Mouse (Mus musculus) midbrain, postnatal 0 days (tissue): ENCODE measurements around the gene Cyfip2. TPM values are rescaled to one million over a fixed set of nuclear protein-coding genes. Genes with fewer than 3 reads are reported as not detected.
A peak's percentile ranks its signal among the peaks of the same experiment; 100 is the strongest.

Experiments
- ATAC-seq: fragments of 200-750 bp; cut with Nextera tagmentation; 2 replicates; pipeline ENCODE4 v1.8.0; 2017; ENCODE audit warnings: moderate number of reproducible peaks, mild to moderate bottlenecking, moderate TSS enrichment, moderate library complexity; ENCODE audit not compliant: low FRiP score
- DNase-seq: peaks from one replicate; pipeline ENCODE4 v3.0.0-alpha.2; 2015; ENCODE audit warnings: low spot score
- H3K27ac ChIP-seq: fragments of 300-500 bp; sonication (generic); 2 replicates; pipeline ENCODE4 v1.5.1; 2014; ENCODE audit warnings: low read depth, mild to moderate bottlenecking, low read length, mixed read lengths
- H3K27me3 ChIP-seq: fragments of 300-500 bp; sonication (generic); 2 replicates; pipeline ENCODE4 v1.6.1; 2014; ENCODE audit warnings: low read length, control low read depth, mixed read lengths; ENCODE audit not compliant: insufficient read depth
- H3K36me3 ChIP-seq: fragments of 300-500 bp; sonication (generic); 2 replicates; pipeline ENCODE4 v1.6.1; 2014; ENCODE audit warnings: low read length, control low read depth, mixed read lengths; ENCODE audit not compliant: insufficient read depth
- H3K4me1 ChIP-seq: fragments of 300-500 bp; sonication (generic); 2 replicates; pipeline ENCODE4 v1.6.1; 2014; ENCODE audit warnings: mild to moderate bottlenecking, control low read depth, antibody characterized with exemption, low read length, mixed read lengths; ENCODE audit not compliant: insufficient read depth
- H3K4me2 ChIP-seq: fragments of 300-500 bp; sonication (generic); 2 replicates; pipeline ENCODE4 v1.6.1; 2014; ENCODE audit warnings: low read depth, mild to moderate bottlenecking, low read length, mixed read lengths; ENCODE audit not compliant: poor library complexity, severe bottlenecking
- H3K4me3 ChIP-seq: fragments of 300-500 bp; sonication (generic); 2 replicates; pipeline ENCODE4 v1.5.1; 2014; ENCODE audit warnings: low read depth, mild to moderate bottlenecking, low read length, moderate library complexity
- H3K9ac ChIP-seq: fragments of 300-500 bp; sonication (generic); replicated peaks from 2 replicates; pipeline ENCODE4 v1.6.1; 2014; ENCODE audit warnings: mild to moderate bottlenecking, low read length, moderate library complexity, mixed read lengths; ENCODE audit not compliant: poor library complexity, severe bottlenecking
- H3K9me3 ChIP-seq: fragments of 300-500 bp; sonication (generic); 2 replicates; pipeline ENCODE4 v1.6.1; 2016; ENCODE audit warnings: low read length, control low read depth
- CTCF ChIP-seq: IDR thresholded peaks from 2 replicates; pipeline ENCODE4 v1.5.1; 2016; ENCODE audit warnings: antibody characterized with exemption, mild to moderate bottlenecking
- WGBS: fragments of 180-500 bp; shearing (Covaris S2); extraction: QIAGEN DNeasy Blood & Tissue Kit; methylation state at CpG from one replicate; pipeline ENCODE4 v1.1.7; 2014; 5-methylcytosine and 5-hydroxymethylcytosine counted together
- polyA plus RNA-seq: library from polyadenylated mRNA; unstranded; fragments of >200 nt; fragmentation: Nextera tagmentation; extraction: Ambion mirVana; gene quantifications from 2 replicates; pipeline ENCODE4 v1.2.1, GENCODE M21; 2015
- total RNA-seq: library from RNA; depleted of rRNA; stranded (reverse); fragments of >200 nt; gene quantifications from 2 replicates; pipeline ENCODE4 v1.2.3, GENCODE M21; 2014

The Cyfip2 gene
- total and polyA plus RNA-seq, 2 experiments from 2014 or later, result 83.7 to 133 TPM

GRCm38 (mm10) chr11:46309808-46310555, 2.7 kb downstream of the Cyfip2 start:
- Histone ChIP-seq H3K4me1 (peaks cover 5% of the 10 kb centered on the region; the same call in 1 of the 2 replicates), H3K27me3 (no peaks in the 10 kb centered on the region), H3K27ac (peak overlapping the region; percentile 93; the same call in 1 of the 2 replicates), H3K4me2 (peak overlapping the region; percentile 85), H3K9me3 (no peaks in the 10 kb centered on the region), H3K36me3 (no peaks in the 10 kb centered on the region), H3K9ac (0 out of 2 replicates have a peak overlapping the region, but pooled peaks have one; percentile 92), H3K4me3 (peak overlapping the region; percentile 97)
- peak; percentile 70 for DNase-seq
- WGBS, result 14% methylated on average over 10 of the region's 10 CpGs
- TF ChIP-seq CTCF, result no peak
- peak; percentile 18; the same call in 1 of the 2 replicates for ATAC-seq

GRCm38 (mm10) chr11:46309111-46309741, 3.4 kb downstream of the Cyfip2 start:
- TF ChIP-seq CTCF, result no peak
- H3K9me3 ChIP-seq, result no peaks in the 10 kb centered on the region
- H3K4me2 ChIP-seq, result peak overlapping the region; percentile 85
- no peaks in the 10 kb centered on the region for H3K27me3 ChIP-seq
- H3K4me1 ChIP-seq, result peaks cover 5% of the 10 kb centered on the region; the same call in 1 of the 2 replicates
- DNase-seq (peak; percentile 15), ATAC-seq (no peak)
- H3K36me3 ChIP-seq, result no peaks in the 10 kb centered on the region
- H3K4me3 ChIP-seq, result peak overlapping the region; percentile 97
- H3K9ac ChIP-seq, result 0 out of 2 replicates have a peak overlapping the region, but pooled peaks have one; percentile 5
- H3K27ac ChIP-seq, result no peak overlapping the region
- 65% methylated on average over 20 of the region's 20 CpGs for WGBS

- ATAC-seq (no peak), DNase-seq (no peak)
- H3K27me3 ChIP-seq, result no peaks in the 10 kb centered on the region
- no peaks in the 10 kb centered on the region for H3K9me3 ChIP-seq
- no peak overlapping the region for H3K4me3 ChIP-seq
- H3K4me2 ChIP-seq, result peak overlapping the region; percentile 85; the same call in 1 of the 2 replicates
- H3K36me3 ChIP-seq, result no peaks in the 10 kb centered on the region
- H3K4me1 ChIP-seq, result peaks cover 5% of the 10 kb centered on the region; the same call in 1 of the 2 replicates
- no peak overlapping the region for H3K9ac ChIP-seq
- WGBS, result 89% methylated on average over 11 of the region's 11 CpGs
- TF ChIP-seq CTCF, result no peak
- H3K27ac ChIP-seq, result no peak overlapping the region
These were observed 4.2 kb downstream of the Cyfip2 start for GRCm38 (mm10) chr11:46308271-46308974.

GRCm38 (mm10) chr11:46307768-46308167, 4.9 kb downstream of the Cyfip2 start:
- no peak for DNase-seq
- Histone ChIP-seq H3K27me3 (no peaks in the 10 kb centered on the region), H3K4me3 (no peak overlapping the region), H3K4me1 (peaks cover 5% of the 10 kb centered on the region; the same call in 1 of the 2 replicates), H3K36me3 (no peaks in the 10 kb centered on the region), H3K4me2 (no peak overlapping the region), H3K27ac (no peak overlapping the region), H3K9ac (no peak overlapping the region), H3K9me3 (no peaks in the 10 kb centered on the region)
- no peak for ATAC-seq
- 94% methylated on average over 7 of the region's 7 CpGs for WGBS
- no peak for TF ChIP-seq CTCF

- ATAC-seq (no peak), DNase-seq (no peak)
- no peak for TF ChIP-seq CTCF
- Histone ChIP-seq H3K27me3 (no peaks in the 10 kb centered on the region), H3K9me3 (no peaks in the 10 kb centered on the region), H3K4me3 (no peak overlapping the region), H3K27ac (no peak overlapping the region), H3K9ac (no peak overlapping the region), H3K4me1 (peaks cover 5% of the 10 kb centered on the region; the same call in 1 of the 2 replicates), H3K4me2 (no peak overlapping the region), H3K36me3 (no peaks in the 10 kb centered on the region)
- 86% methylated on average over 7 of the region's 7 CpGs for WGBS
These were observed 5.9 kb downstream of the Cyfip2 start for GRCm38 (mm10) chr11:46306776-46307175.
